Mouse (Mus musculus) cortical plate, adult 2 months (tissue): ENCODE measurements at regions not wholly inside any gene's neighbourhood (a gene's known extent, or its start where the extent isn't known, plus 50 kb on each side); places are given as distances from the start of the nearest gene placed in this dataset.

Experiments used
- H3K27ac ChIP-seq: fragments of 200-500 bp; 2 replicates; pipeline ENCODE4 v1.5.1; 2012; ENCODE audit warnings: low read length, control low read depth, inconsistent platforms; ENCODE audit not compliant: insufficient read depth
- H3K4me1 ChIP-seq: fragments of 200-500 bp; 2 replicates; pipeline ENCODE4 v1.6.1; 2011; ENCODE audit warnings: low read length; ENCODE audit not compliant: control insufficient read depth, insufficient read depth
- H3K4me3 ChIP-seq: fragments of 200-500 bp; 2 replicates; pipeline ENCODE4 v1.5.1; 2011; ENCODE audit warnings: mild to moderate bottlenecking, low read length, control low read depth; ENCODE audit not compliant: insufficient read depth
- CTCF ChIP-seq: fragments of 200-500 bp; IDR thresholded peaks from 2 replicates; pipeline ENCODE4 v1.5.1; 2011; ENCODE audit warnings: mild to moderate bottlenecking, control low read depth, low read length; ENCODE audit not compliant: insufficient read depth; ENCODE audit errors: extremely low read depth
- POLR2A ChIP-seq: fragments of 200-500 bp; IDR thresholded peaks from 2 replicates; pipeline ENCODE4 v1.6.1; 2011; ENCODE audit warnings: mild to moderate bottlenecking, low read length, control low read depth; ENCODE audit not compliant: insufficient read depth; ENCODE audit errors: extremely low read depth

DNA sequence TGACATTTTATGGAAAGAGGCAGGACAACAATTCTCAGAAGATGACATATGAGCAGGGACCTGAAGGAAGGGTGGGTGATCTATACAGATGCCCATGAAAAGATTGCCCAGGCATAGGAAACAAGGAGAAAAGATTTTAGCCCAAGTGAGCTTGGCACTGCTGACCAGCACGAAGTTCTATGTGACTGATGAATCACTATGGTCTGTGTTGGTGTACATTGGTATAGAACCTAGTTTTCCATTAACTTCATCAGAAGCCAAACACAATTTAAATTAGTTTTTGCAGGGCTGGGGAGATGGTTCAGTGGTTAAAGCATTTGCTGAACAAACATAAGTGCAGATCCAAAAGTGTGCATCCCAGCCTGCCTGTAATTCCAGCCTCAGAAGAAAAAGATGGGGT is 847.2 kb downstream of the Diaph3 start:
- H3K4me3 ChIP-seq = no peak overlapping the region
- TF ChIP-seq POLR2A = no peak
- TF ChIP-seq CTCF = no peak
- H3K27ac ChIP-seq = no peak overlapping the region
- no peaks in the 10 kb centered on the region for H3K4me1 ChIP-seq

DNA sequence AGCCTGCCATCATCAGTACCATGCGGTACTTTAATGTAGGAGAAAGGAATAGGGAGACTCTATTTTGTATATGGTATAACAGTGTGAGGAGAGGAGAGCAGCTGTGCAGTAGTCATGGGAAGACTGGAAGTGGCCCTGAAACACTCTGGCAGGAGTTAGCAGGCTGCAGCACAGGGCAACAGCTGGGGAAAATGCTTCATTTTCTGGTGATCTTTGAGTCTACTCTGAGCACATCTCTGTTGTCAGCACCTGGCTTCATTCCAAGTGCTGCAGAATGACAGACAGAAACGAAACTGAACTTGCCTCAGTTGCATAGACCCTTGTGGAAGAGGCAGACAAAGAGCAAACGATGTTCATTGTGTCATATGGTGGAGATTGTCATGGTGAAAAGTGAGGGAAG is 847.7 kb downstream of the Diaph3 start:
- H3K27ac ChIP-seq = no peak overlapping the region
- H3K4me1 ChIP-seq = no peaks in the 10 kb centered on the region
- no peak overlapping the region for H3K4me3 ChIP-seq
- no peak for TF ChIP-seq CTCF
- TF ChIP-seq POLR2A = no peak

DNA sequence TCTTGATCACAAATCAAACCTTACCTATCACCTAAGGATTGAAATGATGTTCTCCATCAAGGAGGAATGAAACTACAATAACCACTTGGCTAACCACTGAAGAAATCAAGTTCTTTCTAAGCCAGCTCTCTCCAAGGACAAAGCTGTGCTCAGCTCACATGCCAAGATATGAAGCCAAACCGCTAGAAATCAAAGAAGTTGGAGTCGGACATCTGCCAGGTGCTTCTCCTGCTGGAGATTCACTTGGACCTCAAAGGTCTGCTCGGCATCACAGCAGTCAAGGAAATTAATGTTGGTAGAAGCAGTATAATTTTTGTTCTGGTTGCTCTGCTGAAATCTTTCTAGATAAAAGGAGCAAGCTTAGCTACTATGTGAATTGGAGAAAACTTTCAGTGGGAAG is 850.5 kb downstream of the Diaph3 start:
- no peak overlapping the region for H3K4me3 ChIP-seq
- no peak overlapping the region for H3K27ac ChIP-seq
- no peak for TF ChIP-seq CTCF
- TF ChIP-seq POLR2A = no peak

DNA sequence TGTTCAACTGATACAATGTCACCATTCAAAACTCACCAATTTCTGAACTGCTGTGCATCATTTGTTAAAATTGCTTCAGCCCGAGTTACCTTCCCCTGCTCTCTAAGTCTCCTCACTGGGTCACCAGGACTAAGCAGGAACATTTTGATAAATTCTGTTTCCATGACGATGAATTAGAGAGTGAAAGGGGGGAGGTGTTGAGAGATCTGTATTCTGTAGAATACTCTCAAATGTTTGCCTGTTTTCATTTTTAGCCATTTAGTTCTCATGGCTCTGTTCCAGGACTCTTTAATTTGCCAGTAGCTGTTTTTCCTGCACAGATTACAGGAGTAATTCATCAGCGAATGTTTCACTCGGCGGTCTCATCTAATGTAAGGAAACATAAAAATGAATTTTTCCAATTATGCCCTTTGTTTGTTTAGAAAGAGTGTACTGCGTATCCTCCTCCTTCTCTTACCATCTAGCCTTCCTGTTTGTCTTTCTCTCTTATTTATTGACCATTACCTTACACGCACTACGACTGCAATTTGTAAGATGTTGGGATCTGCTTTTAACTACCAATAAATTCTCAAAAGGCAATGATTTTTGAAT is 879.3 kb downstream of the Diaph3 start:
- no peak overlapping the region for H3K27ac ChIP-seq
- peaks cover 3% of the 10 kb centered on the region; the same call in 1 of the 2 replicates for H3K4me1 ChIP-seq
- no peak overlapping the region for H3K4me3 ChIP-seq

More for the DNA sequence above, 850.5 kb downstream of the Diaph3 start:
- no peaks in the 10 kb centered on the region for H3K4me1 ChIP-seq

GRCm38 (mm10) chr14:86254196-86254595 is 886.8 kb downstream of the Diaph3 start:
- no peaks in the 10 kb centered on the region for H3K4me1 ChIP-seq
- no peak overlapping the region for H3K27ac ChIP-seq
- no peak overlapping the region for H3K4me3 ChIP-seq
- TF ChIP-seq CTCF (no peak), POLR2A (no peak)

More for the DNA sequence above, 879.3 kb downstream of the Diaph3 start:
- TF ChIP-seq CTCF = no peak
- no peak for TF ChIP-seq POLR2A

- peaks cover 2% of the 10 kb centered on the region; the same call in 1 of the 2 replicates for H3K4me1 ChIP-seq
- no peak overlapping the region for H3K27ac ChIP-seq
- H3K4me3 ChIP-seq = no peak overlapping the region
- TF ChIP-seq CTCF = no peak
- TF ChIP-seq POLR2A = no peak
These were observed 889.4 kb downstream of the Diaph3 start for GRCm38 (mm10) chr14:86251617-86252016.

GRCm38 (mm10) chr14:86247686-86248085 is 893.3 kb downstream of the Diaph3 start:
- Histone ChIP-seq H3K4me3 (no peak overlapping the region), H3K4me1 (peaks cover 2% of the 10 kb centered on the region; the same call in 1 of the 2 replicates), H3K27ac (no peak overlapping the region)
- TF ChIP-seq CTCF (no peak), POLR2A (no peak)

DNA sequence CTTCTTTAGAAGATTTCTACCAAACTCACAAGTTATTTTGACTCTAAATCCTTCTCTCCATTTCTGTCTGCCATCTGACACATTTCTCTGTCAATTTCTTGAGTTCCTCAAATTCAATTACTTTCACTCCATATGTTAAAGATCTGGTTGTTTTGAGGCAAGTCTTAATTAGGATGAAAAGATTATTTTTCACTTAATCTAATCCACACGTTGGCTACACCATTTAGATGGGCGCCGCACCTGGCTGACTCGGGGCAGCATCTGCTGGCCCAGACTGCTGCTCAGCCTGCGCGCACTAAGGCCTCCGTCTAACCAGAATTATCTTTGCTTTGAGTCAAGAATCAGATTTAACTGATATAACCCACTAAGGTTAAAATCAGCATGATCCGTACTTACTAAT is 894.3 kb downstream of the Diaph3 start:
- no peak overlapping the region for H3K4me3 ChIP-seq
- TF ChIP-seq POLR2A (no peak), CTCF (no peak)
- H3K4me1 ChIP-seq = peaks cover 2% of the 10 kb centered on the region; the same call in 1 of the 2 replicates
- no peak overlapping the region for H3K27ac ChIP-seq

DNA sequence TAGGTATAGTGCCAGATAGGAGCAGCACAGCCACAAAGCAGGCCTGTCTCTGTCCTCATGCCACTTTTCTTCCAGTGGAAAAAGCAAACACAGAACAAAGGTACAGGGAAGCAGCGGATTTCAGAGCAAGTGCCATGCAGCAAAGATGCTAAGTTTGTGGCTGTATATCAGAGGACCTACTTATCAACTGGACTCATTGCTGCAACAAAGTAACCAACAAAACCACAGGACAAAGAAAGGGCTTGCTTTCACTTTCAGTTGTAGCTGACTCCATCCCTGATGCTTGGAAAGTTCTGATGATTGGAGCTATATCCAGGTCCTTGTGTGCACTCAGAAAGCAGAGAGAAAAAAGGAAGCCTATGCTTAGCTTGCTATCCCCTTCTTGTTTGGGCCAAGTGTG is 897.4 kb downstream of the Diaph3 start:
- H3K27ac ChIP-seq = no peak overlapping the region
- H3K4me1 ChIP-seq = peaks cover 2% of the 10 kb centered on the region; the same call in 1 of the 2 replicates
- TF ChIP-seq POLR2A = no peak
- no peak for TF ChIP-seq CTCF
- no peak overlapping the region for H3K4me3 ChIP-seq

GRCm38 (mm10) chr14:86242836-86243235 is 898.2 kb downstream of the Diaph3 start:
- TF ChIP-seq POLR2A (no peak), CTCF (no peak)
- Histone ChIP-seq H3K27ac (no peak overlapping the region), H3K4me1 (peaks cover 2% of the 10 kb centered on the region; the same call in 1 of the 2 replicates), H3K4me3 (no peak overlapping the region)
